Mouse (Mus musculus): ENCODE data around the gene AC161166.1. TPM values are rescaled to one million over a fixed set of nuclear protein-coding genes. Genes with fewer than 3 reads are reported as not detected.

AC161166.1 gene
- polyA plus RNA-seq, 1 experiment from 2014 or later = 0.38 TPM

GRCm38 (mm10) chr7:24482208-24483020 lies 29.8 kb downstream of the AC161166.1 start:
- ATAC-seq (ENCODE audit: insufficient number of reproducible peaks, insufficient read depth, low FRiP score, low read depth) = no peak
- peak overlapping the region; percentile 47 to 54 for H3K4me3 ChIP-seq (ENCODE audit: control insufficient read depth in 1 of 2, insufficient read depth in 1 of 2, low read depth in 1 of 2, low read length in 2 of 2)
- no peaks in the 10 kb centered on the region for H3K36me3 ChIP-seq (ENCODE audit: control insufficient read depth, insufficient read depth, low read length)
- H3K4me2 ChIP-seq (ENCODE audit: low read length) = peak overlapping the region; percentile 94
- H3K27ac ChIP-seq (replicated peaks in 1 of 2; ENCODE audit: control insufficient read depth in 1 of 2, insufficient read depth in 1 of 2, low read depth in 2 of 2, low read length in 2 of 2) = no peak overlapping the region
- WGBS = 7% methylated on average over 10 of the region's 38 CpGs
- peaks cover 47% of the 10 kb centered on the region for H3K27me3 ChIP-seq (ENCODE audit: control insufficient read depth, insufficient read depth, low read length)
- H3K4me1 ChIP-seq (ENCODE audit: control insufficient read depth in 2 of 2, insufficient read depth in 2 of 2, low read length in 2 of 2) = peaks cover 0 to 10% of the 10 kb centered on the region in 2 experiments; a peak in 1 of 4 replicates
- H3K9ac ChIP-seq (ENCODE audit: low read length) = peak overlapping the region; percentile 70
- peaks cover 5% of the 10 kb centered on the region; the same call in 1 of the 2 replicates for H3K9me3 ChIP-seq (ENCODE audit: control insufficient read depth, low read length)

- peak within 1 kb of the TSS; percentile 94 for H3K4me2 ChIP-seq (ENCODE audit: low read length)
- H3K4me3 ChIP-seq (ENCODE audit: control insufficient read depth in 1 of 2, insufficient read depth in 1 of 2, low read depth in 1 of 2, low read length in 2 of 2) = peak within 1 kb of the TSS; percentile 47 to 54
- no peak within 1 kb of the TSS for H3K27ac ChIP-seq (replicated peaks in 1 of 2; ENCODE audit: control insufficient read depth in 1 of 2, insufficient read depth in 1 of 2, low read depth in 2 of 2, low read length in 2 of 2)
- no peaks in the 10 kb centered on the region for H3K36me3 ChIP-seq (ENCODE audit: control insufficient read depth, insufficient read depth, low read length)
- peaks cover 47% of the 10 kb centered on the region for H3K27me3 ChIP-seq (ENCODE audit: control insufficient read depth, insufficient read depth, low read length)
- WGBS = under 1% methylated on average over 50 of the region's 83 CpGs
- H3K9me3 ChIP-seq (ENCODE audit: control insufficient read depth, low read length) = peaks cover 5% of the 10 kb centered on the region; the same call in 1 of the 2 replicates
- H3K9ac ChIP-seq (ENCODE audit: low read length) = peak within 1 kb of the TSS; percentile 70
- peak; percentile 80 for ATAC-seq (ENCODE audit: insufficient number of reproducible peaks, insufficient read depth, low FRiP score, low read depth)
- H3K4me1 ChIP-seq (ENCODE audit: control insufficient read depth in 2 of 2, insufficient read depth in 2 of 2, low read length in 2 of 2) = peaks cover 0 to 10% of the 10 kb centered on the region in 2 experiments; a peak in 1 of 4 replicates
These were observed 30.6 kb downstream of the AC161166.1 start, which contains the start of gene Cadm4 for GRCm38 (mm10) chr7:24481474-24482207. Cadm4 (plus strand) TSS chr7:24482023.

GRCm38 (mm10) chr7:24480986-24481473 lies 31.2 kb downstream of the AC161166.1 start:
- Histone ChIP-seq H3K4me1 (ENCODE audit: control insufficient read depth in 2 of 2, insufficient read depth in 2 of 2, low read length in 2 of 2) (peaks cover 0 to 10% of the 10 kb centered on the region in 2 experiments; a peak in 1 of 4 replicates), H3K36me3 (ENCODE audit: control insufficient read depth, insufficient read depth, low read length) (no peaks in the 10 kb centered on the region), H3K27ac (replicated peaks in 1 of 2; ENCODE audit: control insufficient read depth in 1 of 2, insufficient read depth in 1 of 2, low read depth in 2 of 2, low read length in 2 of 2) (no peak overlapping the region), H3K4me2 (ENCODE audit: low read length) (peak overlapping the region; percentile 94), H3K9ac (ENCODE audit: low read length) (peak overlapping the region; percentile 70), H3K9me3 (ENCODE audit: control insufficient read depth, low read length) (peaks cover 5% of the 10 kb centered on the region; the same call in 1 of the 2 replicates), H3K27me3 (ENCODE audit: control insufficient read depth, insufficient read depth, low read length) (peaks cover 47% of the 10 kb centered on the region), H3K4me3 (ENCODE audit: control insufficient read depth in 1 of 2, insufficient read depth in 1 of 2, low read depth in 1 of 2, low read length in 2 of 2) (peak overlapping the region; percentile 47 to 54)
- 16% methylated on average over 14 of the region's 14 CpGs for WGBS
- peak; percentile 12; the same call in 1 of the 2 replicates for ATAC-seq (ENCODE audit: insufficient number of reproducible peaks, insufficient read depth, low FRiP score, low read depth)

- Histone ChIP-seq H3K4me1 (ENCODE audit: control insufficient read depth in 2 of 2, insufficient read depth in 2 of 2, low read length in 2 of 2) (peaks cover 0 to 10% of the 10 kb centered on the region in 2 experiments; a peak in 1 of 4 replicates), H3K9ac (ENCODE audit: low read length) (no peak overlapping the region), H3K27me3 (ENCODE audit: control insufficient read depth, insufficient read depth, low read length) (peaks cover 47% of the 10 kb centered on the region), H3K36me3 (ENCODE audit: control insufficient read depth, insufficient read depth, low read length) (no peaks in the 10 kb centered on the region), H3K27ac (replicated peaks in 1 of 2; ENCODE audit: control insufficient read depth in 1 of 2, insufficient read depth in 1 of 2, low read depth in 2 of 2, low read length in 2 of 2) (no peak overlapping the region), H3K9me3 (ENCODE audit: control insufficient read depth, low read length) (peaks cover 5% of the 10 kb centered on the region; the same call in 1 of the 2 replicates), H3K4me3 (ENCODE audit: control insufficient read depth in 1 of 2, insufficient read depth in 1 of 2, low read depth in 1 of 2, low read length in 2 of 2) (no peak overlapping the region), H3K4me2 (ENCODE audit: low read length) (no peak overlapping the region)
- WGBS = 55% methylated on average over 18 of the region's 18 CpGs
- no peak for ATAC-seq (ENCODE audit: insufficient number of reproducible peaks, insufficient read depth, low FRiP score, low read depth)
These were observed 31.9 kb downstream of the AC161166.1 start for GRCm38 (mm10) chr7:24480121-24480941.

GRCm38 (mm10) chr7:24479685-24480084 lies 32.6 kb downstream of the AC161166.1 start:
- ATAC-seq (ENCODE audit: insufficient number of reproducible peaks, insufficient read depth, low FRiP score, low read depth) = no peak
- Histone ChIP-seq H3K27me3 (ENCODE audit: control insufficient read depth, insufficient read depth, low read length) (peaks cover 47% of the 10 kb centered on the region), H3K4me2 (ENCODE audit: low read length) (no peak overlapping the region), H3K4me1 (ENCODE audit: control insufficient read depth in 2 of 2, insufficient read depth in 2 of 2, low read length in 2 of 2) (peaks cover 0 to 10% of the 10 kb centered on the region in 2 experiments; a peak in 1 of 4 replicates), H3K36me3 (ENCODE audit: control insufficient read depth, insufficient read depth, low read length) (no peaks in the 10 kb centered on the region), H3K9me3 (ENCODE audit: control insufficient read depth, low read length) (peaks cover 5% of the 10 kb centered on the region; the same call in 1 of the 2 replicates), H3K4me3 (ENCODE audit: control insufficient read depth in 1 of 2, insufficient read depth in 1 of 2, low read depth in 1 of 2, low read length in 2 of 2) (no peak overlapping the region), H3K27ac (replicated peaks in 1 of 2; ENCODE audit: control insufficient read depth in 1 of 2, insufficient read depth in 1 of 2, low read depth in 2 of 2, low read length in 2 of 2) (no peak overlapping the region), H3K9ac (ENCODE audit: low read length) (no peak overlapping the region)
- WGBS = 85% methylated on average over 2 of the region's 2 CpGs

GRCm38 (mm10) chr7:24478911-24479310 lies 33.3 kb downstream of the AC161166.1 start:
- WGBS = 80% methylated on average over 5 of the region's 5 CpGs
- Histone ChIP-seq H3K4me1 (ENCODE audit: control insufficient read depth in 2 of 2, insufficient read depth in 2 of 2, low read length in 2 of 2) (peaks cover 0 to 10% of the 10 kb centered on the region in 2 experiments; a peak in 1 of 4 replicates), H3K4me2 (ENCODE audit: low read length) (no peak overlapping the region), H3K4me3 (ENCODE audit: control insufficient read depth in 1 of 2, insufficient read depth in 1 of 2, low read depth in 1 of 2, low read length in 2 of 2) (no peak overlapping the region), H3K36me3 (ENCODE audit: control insufficient read depth, insufficient read depth, low read length) (no peaks in the 10 kb centered on the region), H3K9ac (ENCODE audit: low read length) (no peak overlapping the region), H3K27me3 (ENCODE audit: control insufficient read depth, insufficient read depth, low read length) (peaks cover 40% of the 10 kb centered on the region), H3K9me3 (ENCODE audit: control insufficient read depth, low read length) (peaks cover 5% of the 10 kb centered on the region; the same call in 1 of the 2 replicates), H3K27ac (replicated peaks in 1 of 2; ENCODE audit: control insufficient read depth in 1 of 2, insufficient read depth in 1 of 2, low read depth in 2 of 2, low read length in 2 of 2) (no peak overlapping the region)
- ATAC-seq (ENCODE audit: insufficient number of reproducible peaks, insufficient read depth, low FRiP score, low read depth) = no peak
